Mouse (Mus musculus) bone marrow, adult 2 months (tissue): ENCODE measurements around the gene Mrpl23. TPM values are rescaled to one million over a fixed set of nuclear protein-coding genes. Genes with fewer than 3 reads are reported as not detected.

Experiments used
- H3K27ac ChIP-seq: fragments of 200-500 bp; 2 replicates; pipeline ENCODE4 v1.5.1; 2012; ENCODE audit warnings: low read depth, mild to moderate bottlenecking, control low read depth, inconsistent platforms, low read length; ENCODE audit not compliant: control insufficient read depth, poor library complexity, insufficient read depth
- H3K4me1 ChIP-seq: fragments of 200-500 bp; 2 replicates; pipeline ENCODE4 v1.6.1; 2011; ENCODE audit warnings: low read length; ENCODE audit not compliant: control insufficient read depth, insufficient read depth
- H3K4me3 ChIP-seq: fragments of 200-500 bp; replicated peaks from 2 replicates; pipeline ENCODE3; 2011; ENCODE audit warnings: mild to moderate bottlenecking, low read depth, low read length, control low read depth; ENCODE audit not compliant: control insufficient read depth
- CTCF ChIP-seq: fragments of 200-500 bp; IDR thresholded peaks from 2 replicates; pipeline ENCODE4 v1.5.1; 2011; ENCODE audit warnings: low read length, control low read depth; ENCODE audit not compliant: control insufficient read depth, insufficient read depth
- POLR2A ChIP-seq: fragments of 200-500 bp; IDR thresholded peaks from 2 replicates; pipeline ENCODE4 v1.6.1; 2011; ENCODE audit warnings: low read depth, mild to moderate bottlenecking, control low read depth, low read length, borderline replicate concordance; ENCODE audit not compliant: control insufficient read depth
- WGBS: fragments of 180-500 bp; shearing (Covaris S2); methylation state at CpG from one replicate; pipeline ENCODE4 v1.1.7; 2018; 5-methylcytosine and 5-hydroxymethylcytosine counted together
- polyA plus RNA-seq: library from polyadenylated mRNA; stranded (reverse); fragments of >200 nt; gene quantifications from 2 replicates; pipeline ENCODE4 v1.2.4, GENCODE M21; 2011; ENCODE audit warnings: low replicate concordance; ENCODE audit not compliant: missing spikeins, insufficient read depth, insufficient read length

Gene Mrpl23
- polyA plus RNA-seq, 1 experiment: 0.40 TPM

- WGBS: 58% methylated on average over 9 of the region's 9 CpGs
- Histone ChIP-seq H3K4me1 (no peaks in the 10 kb centered on the region; the same call in 1 of the 2 replicates), H3K27ac (no peak overlapping the region), H3K4me3 (no peak overlapping the region)
- TF ChIP-seq POLR2A (no peak), CTCF (no peak)
Measured at GRCm38 (mm10) chr7:142588282-142588941, 55.9 kb downstream of the Mrpl23 start.

Other genes with a start within 250 kb of the Mrpl23 start
- not detected in 2 replicates for gene Krtap5-1, start 235.6 kb upstream of the Mrpl23 start, polyA plus RNA-seq
- gene Krtap5-4, start 229.1 kb upstream of the Mrpl23 start, polyA plus RNA-seq: not detected in 2 replicates
- gene Ifitm10, start 158.9 kb upstream of the Mrpl23 start, polyA plus RNA-seq: 1.6 and 6.2 TPM in 2 replicates
- gene Gm49369, start 150.0 kb upstream of the Mrpl23 start, polyA plus RNA-seq: not detected in 2 replicates
- gene Ctsd, start 144.6 kb upstream of the Mrpl23 start, polyA plus RNA-seq: 137 and 308 TPM in 2 replicates
- gene Syt8, start 97.8 kb upstream of the Mrpl23 start, polyA plus RNA-seq: 2.5 TPM in 1 of 2 replicates, not detected in the other
- 19.2 and 51.8 TPM in 2 replicates for gene Tnni2, start 90.9 kb upstream of the Mrpl23 start, polyA plus RNA-seq
- 135 and 280 TPM in 2 replicates for gene Lsp1, start 71.9 kb upstream of the Mrpl23 start, polyA plus RNA-seq
- 42.0 and 73.4 TPM in 2 replicates for gene Tnnt3, start 33.9 kb upstream of the Mrpl23 start, polyA plus RNA-seq
- gene Igf2, start 134.1 kb downstream of the Mrpl23 start, polyA plus RNA-seq: 1.8 and 43.1 TPM in 2 replicates
- not detected in 2 replicates for gene Gm49394, start 137.3 kb downstream of the Mrpl23 start, polyA plus RNA-seq
- not detected in 2 replicates for gene Ins2, start 210.7 kb downstream of the Mrpl23 start, polyA plus RNA-seq